Mouse (Mus musculus) kidney, embryonic 15.5 days (tissue): Measurements from ENCODE around the gene Asb16. TPM values are rescaled to one million over a fixed set of nuclear protein-coding genes. Genes with fewer than 3 reads are reported as not detected.

ENCODE experiments used
- ATAC-seq: fragments of 200-750 bp; cut with Nextera tagmentation; replicated peaks from 2 replicates; pipeline ENCODE4 v1.8.0; 2017; ENCODE audit warnings: moderate TSS enrichment; ENCODE audit not compliant: low FRiP score
- H3K27ac ChIP-seq: fragments of 300-500 bp; sonication (generic); 2 replicates; pipeline ENCODE4 v1.5.1; 2015; ENCODE audit warnings: mild to moderate bottlenecking, inconsistent platforms
- H3K27me3 ChIP-seq: fragments of 300-500 bp; sonication (generic); 2 replicates; pipeline ENCODE4 v1.6.1; 2015; ENCODE audit warnings: inconsistent platforms
- H3K36me3 ChIP-seq: fragments of 300-500 bp; sonication (generic); 2 replicates; pipeline ENCODE4 v1.6.1; 2015; ENCODE audit warnings: inconsistent platforms
- H3K4me1 ChIP-seq: fragments of 300-500 bp; sonication (generic); 2 replicates; pipeline ENCODE4 v1.6.1; 2015; ENCODE audit warnings: inconsistent platforms
- H3K4me2 ChIP-seq: fragments of 300-500 bp; sonication (generic); 2 replicates; pipeline ENCODE4 v1.6.1; 2015; ENCODE audit warnings: moderate library complexity, mild to moderate bottlenecking, inconsistent platforms
- H3K4me3 ChIP-seq: fragments of 300-500 bp; sonication (generic); replicated peaks from 2 replicates; pipeline ENCODE4 v1.5.1; 2015; ENCODE audit warnings: mild to moderate bottlenecking, inconsistent platforms
- H3K9ac ChIP-seq: fragments of 300-500 bp; sonication (generic); 2 replicates; pipeline ENCODE4 v1.6.1; 2015; ENCODE audit warnings: mild to moderate bottlenecking, inconsistent platforms
- H3K9me3 ChIP-seq: fragments of 300-500 bp; sonication (generic); replicated peaks from 2 replicates; pipeline ENCODE4 v1.6.1; 2016; ENCODE audit warnings: inconsistent platforms
- WGBS: fragments of 180-500 bp; shearing (Covaris S2); methylation state at CpG from one replicate; pipeline ENCODE4 v1.1.7; 2015; ENCODE audit warnings: mixed read lengths; 5-methylcytosine and 5-hydroxymethylcytosine counted together
- polyA plus RNA-seq: library from polyadenylated mRNA; unstranded; fragments of >200 nt; fragmentation: Nextera tagmentation; extraction: Ambion mirVana; gene quantifications from 2 replicates; pipeline ENCODE4 v1.2.1, GENCODE M21; 2015

Asb16 gene
- polyA plus RNA-seq, 1 experiment from 2014 or later, result 0.10 TPM

GRCm38 (mm10) chr11:102227270-102228190, 41.0 kb upstream of the Asb16 start:
- Histone ChIP-seq H3K9me3 (no peaks in the 10 kb centered on the region), H3K36me3 (peaks cover 3% of the 10 kb centered on the region; the same call in 1 of the 2 replicates), H3K27me3 (no peaks in the 10 kb centered on the region), H3K27ac (no peak overlapping the region), H3K4me1 (peaks cover 62% of the 10 kb centered on the region), H3K4me3 (peak overlapping the region; percentile 82), H3K9ac (no peak overlapping the region), H3K4me2 (peak overlapping the region; percentile 91)
- no peak for ATAC-seq
- WGBS, result 26% methylated on average over 12 of the region's 12 CpGs

- H3K9ac ChIP-seq, result no peak overlapping the region
- H3K4me3 ChIP-seq, result peak overlapping the region; percentile 82
Observed at GRCm38 (mm10) chr11:102228191-102228545, 40.4 kb upstream of the Asb16 start.

DNA sequence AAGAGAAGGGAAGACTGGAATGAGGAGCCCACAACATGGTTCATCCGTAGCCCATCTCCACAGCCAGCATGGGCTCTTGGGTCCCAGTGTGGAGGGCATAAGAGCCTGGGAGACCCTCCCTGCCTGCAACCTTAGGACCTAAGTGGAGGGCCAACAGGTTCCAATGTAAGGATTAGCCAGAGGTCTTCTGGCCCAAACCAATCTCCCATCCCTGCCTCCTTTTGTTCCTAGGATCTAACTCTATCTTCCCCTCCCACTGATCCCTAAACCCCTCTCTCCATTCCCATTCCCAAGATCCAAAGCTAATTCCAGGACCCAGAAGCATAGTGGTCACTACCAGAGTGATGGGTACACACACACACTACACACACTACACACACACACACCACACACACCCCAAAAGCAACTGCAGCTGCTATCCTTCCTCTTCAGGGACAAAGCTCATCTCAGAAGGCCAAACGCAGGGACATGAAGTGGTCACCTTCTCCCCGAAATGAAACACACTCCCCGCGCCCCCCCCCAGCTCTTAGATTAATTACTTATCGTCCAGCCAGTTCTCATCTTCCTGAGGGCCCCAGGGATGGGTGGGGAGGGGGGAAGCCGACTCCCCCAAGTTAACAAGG, 39.8 kb upstream of the Asb16 start:
- H3K9ac ChIP-seq, result peak overlapping the region; percentile 69
- peaks cover 55% of the 10 kb centered on the region for H3K4me1 ChIP-seq
- ATAC-seq, result no peak
- H3K27me3 ChIP-seq, result no peaks in the 10 kb centered on the region
- no peaks in the 10 kb centered on the region for H3K9me3 ChIP-seq
- peak overlapping the region; percentile 91 for H3K4me2 ChIP-seq
- no peak overlapping the region for H3K27ac ChIP-seq
- no peaks in the 10 kb centered on the region for H3K36me3 ChIP-seq
- H3K4me3 ChIP-seq, result peak overlapping the region; percentile 82
- WGBS, result 17% methylated on average over 7 of the region's 7 CpGs

More at GRCm38 (mm10) chr11:102228191-102228545, 40.4 kb upstream of the Asb16 start:
- peaks cover 56% of the 10 kb centered on the region for H3K4me1 ChIP-seq
- H3K27ac ChIP-seq, result no peak overlapping the region
- no peak for ATAC-seq
- H3K4me2 ChIP-seq, result peak overlapping the region; percentile 91
- 26% methylated on average over 9 of the region's 9 CpGs for WGBS
- no peaks in the 10 kb centered on the region for H3K27me3 ChIP-seq
- no peaks in the 10 kb centered on the region for H3K36me3 ChIP-seq
- H3K9me3 ChIP-seq, result no peaks in the 10 kb centered on the region

- H3K27ac ChIP-seq, result peak overlapping the region; percentile 81
Observed at GRCm38 (mm10) chr11:102229331-102229953, 39.1 kb upstream of the Asb16 start.

GRCm38 (mm10) chr11:102230006-102230741, 38.4 kb upstream of the Asb16 start, which contains the start of gene Hdac5:
Gene Hdac5, minus strand, starts transcription at chr11:102230166.
- peak within 1 kb of the TSS; percentile 81 for H3K27ac ChIP-seq
- no peaks in the 10 kb centered on the region for H3K9me3 ChIP-seq
- no peaks in the 10 kb centered on the region for H3K36me3 ChIP-seq
- no peaks in the 10 kb centered on the region for H3K27me3 ChIP-seq
- peak; percentile 89 for ATAC-seq
- peak within 1 kb of the TSS; percentile 82 for H3K4me3 ChIP-seq
- peaks cover 40% of the 10 kb centered on the region for H3K4me1 ChIP-seq
- peak within 1 kb of the TSS; percentile 69 for H3K9ac ChIP-seq
- H3K4me2 ChIP-seq, result peak within 1 kb of the TSS; percentile 91
- 3% methylated on average over 48 of the region's 49 CpGs for WGBS

More at GRCm38 (mm10) chr11:102229331-102229953, 39.1 kb upstream of the Asb16 start:
- whole genome bisulfite sequencing, result under 1% methylated on average over 46 of the region's 47 CpGs
- Histone ChIP-seq H3K4me1 (peaks cover 48% of the 10 kb centered on the region), H3K27me3 (no peaks in the 10 kb centered on the region), H3K9ac (peak overlapping the region; percentile 69), H3K9me3 (no peaks in the 10 kb centered on the region), H3K4me3 (peak overlapping the region; percentile 82), H3K4me2 (peak overlapping the region; percentile 91), H3K36me3 (no peaks in the 10 kb centered on the region)
- peak; percentile 26; the same call in 1 of the 2 replicates for ATAC-seq

- Histone ChIP-seq H3K27me3 (no peaks in the 10 kb centered on the region), H3K4me3 (no peak overlapping the region), H3K27ac (no peak overlapping the region), H3K9ac (no peak overlapping the region), H3K9me3 (no peaks in the 10 kb centered on the region), H3K4me1 (no peaks in the 10 kb centered on the region), H3K4me2 (no peak overlapping the region), H3K36me3 (no peaks in the 10 kb centered on the region)
- no peak for ATAC-seq
- WGBS, result 66% methylated on average over 2 of the region's 2 CpGs
Observed at GRCm38 (mm10) chr11:102236022-102236421, 32.5 kb upstream of the Asb16 start.

GRCm38 (mm10) chr11:102240636-102241035, 27.9 kb upstream of the Asb16 start:
- Histone ChIP-seq H3K36me3 (no peaks in the 10 kb centered on the region), H3K27me3 (no peaks in the 10 kb centered on the region; the same call in 1 of the 2 replicates), H3K9me3 (no peaks in the 10 kb centered on the region), H3K4me3 (no peak overlapping the region), H3K4me2 (no peak overlapping the region), H3K9ac (no peak overlapping the region), H3K4me1 (peaks cover 12% of the 10 kb centered on the region), H3K27ac (no peak overlapping the region)
- ATAC-seq, result no peak
- WGBS, result 87% methylated on average over 6 of the region's 6 CpGs

DNA sequence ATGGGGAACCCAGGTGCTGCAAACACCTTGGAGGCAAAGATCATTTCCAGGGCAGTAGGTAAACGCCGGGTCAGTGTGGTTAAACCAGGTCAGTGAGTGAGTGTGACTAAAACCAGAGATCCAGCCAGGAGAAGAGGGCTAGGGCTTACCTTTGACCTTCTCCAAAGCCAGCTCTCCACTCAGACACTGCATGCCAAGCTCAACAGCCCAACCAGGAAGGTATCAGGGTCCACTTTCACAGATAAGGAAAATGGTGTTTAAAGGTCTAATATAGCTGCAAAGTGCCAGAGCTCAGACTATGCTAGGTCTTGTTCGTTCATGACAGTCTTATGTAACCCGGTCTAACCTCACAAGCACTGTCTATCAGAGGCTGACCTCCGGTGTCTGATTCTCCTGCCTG, 27.3 kb upstream of the Asb16 start:
- Histone ChIP-seq H3K4me2 (no peak overlapping the region), H3K36me3 (no peaks in the 10 kb centered on the region), H3K27ac (no peak overlapping the region), H3K9ac (no peak overlapping the region), H3K27me3 (no peaks in the 10 kb centered on the region; the same call in 1 of the 2 replicates), H3K4me1 (peaks cover 12% of the 10 kb centered on the region), H3K9me3 (no peaks in the 10 kb centered on the region), H3K4me3 (no peak overlapping the region)
- no peak for ATAC-seq
- 84% methylated on average over 5 of the region's 5 CpGs for WGBS

DNA sequence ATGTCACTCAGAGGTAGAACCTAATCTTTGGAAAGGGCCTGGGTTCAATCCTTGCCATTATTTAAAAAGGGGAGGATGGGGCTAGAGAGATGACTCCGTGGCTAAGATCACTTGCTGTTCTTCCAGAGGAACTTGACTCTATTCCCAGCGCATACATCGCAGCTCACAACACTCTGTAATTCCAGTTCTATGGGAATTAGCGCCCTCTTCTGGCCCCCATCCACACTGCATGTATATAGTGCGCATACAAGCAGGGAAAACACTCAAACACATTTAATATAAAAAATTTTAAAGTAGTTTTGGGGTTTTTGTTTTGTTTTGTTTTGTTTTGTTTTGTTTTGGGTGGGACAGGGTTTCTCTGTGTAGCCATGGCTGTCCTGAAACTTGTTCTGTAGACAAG, 26.7 kb upstream of the Asb16 start:
- Histone ChIP-seq H3K9me3 (no peaks in the 10 kb centered on the region), H3K9ac (no peak overlapping the region), H3K4me3 (no peak overlapping the region), H3K27me3 (no peaks in the 10 kb centered on the region; the same call in 1 of the 2 replicates), H3K27ac (no peak overlapping the region), H3K4me1 (peaks cover 12% of the 10 kb centered on the region), H3K4me2 (no peak overlapping the region), H3K36me3 (no peaks in the 10 kb centered on the region)
- WGBS, result 60% methylated on average over 5 of the region's 5 CpGs
- no peak for ATAC-seq

DNA sequence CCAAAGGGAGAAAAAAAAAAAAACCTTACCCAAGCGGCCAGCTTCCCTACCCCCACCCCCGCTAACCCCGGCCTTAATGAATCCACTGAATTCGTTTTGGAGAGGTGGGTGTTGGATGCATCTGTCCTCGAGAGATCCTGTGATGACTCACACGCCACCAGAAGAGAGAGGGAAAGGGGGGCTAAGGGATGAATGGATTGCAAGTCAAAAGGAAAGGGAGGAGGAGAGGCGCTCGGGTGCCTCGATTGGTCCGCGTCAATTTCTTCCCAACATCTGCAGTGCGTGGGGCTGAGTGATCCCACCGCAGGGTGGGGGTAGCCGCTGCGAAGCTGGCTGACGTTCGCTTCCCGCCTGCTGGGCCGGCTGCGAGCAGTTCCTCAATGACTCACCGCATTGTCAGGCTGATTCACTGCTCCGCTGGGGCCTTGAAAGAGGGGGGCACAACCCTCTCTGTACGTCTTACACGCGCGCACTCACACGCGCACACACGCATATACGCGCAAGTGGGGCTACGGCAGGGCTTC, 23.6 kb upstream of the Asb16 start:
- Histone ChIP-seq H3K4me3 (peak overlapping the region; percentile 40), H3K9me3 (no peaks in the 10 kb centered on the region)
- WGBS, result under 1% methylated on average over 32 of the region's 32 CpGs

More for the DNA sequence above, 23.6 kb upstream of the Asb16 start:
- H3K27me3 ChIP-seq, result no peaks in the 10 kb centered on the region; the same call in 1 of the 2 replicates
- H3K4me1 ChIP-seq, result peaks cover 23% of the 10 kb centered on the region
- H3K4me2 ChIP-seq, result peak overlapping the region; percentile 76
- 0 out of 2 replicates have a peak overlapping the region, but pooled peaks have one; percentile 11 for H3K27ac ChIP-seq
- H3K36me3 ChIP-seq, result no peaks in the 10 kb centered on the region
- ATAC-seq, result peak; percentile 44; the same call in 1 of the 2 replicates
- H3K9ac ChIP-seq, result peak overlapping the region; percentile 45
